Mouse (Mus musculus) brain, embryonic 18.5 days (tissue): ENCODE results near the gene Crispld2.
A peak's percentile ranks its signal among the peaks of the same experiment; 100 is the strongest.

ENCODE experiments used
- DNase-seq: peaks from one replicate; pipeline ENCODE4 v3.0.0-alpha.2; 2012; ENCODE audit warnings: low read depth, low spot score

Gene Crispld2

GRCm38 (mm10) chr8:120036111-120036510, 43.9 kb downstream of the Crispld2 start:
- DNase-seq: no peak

- no peak for DNase-seq
Measured at GRCm38 (mm10) chr8:120036578-120036977, 44.3 kb downstream of the Crispld2 start.

GRCm38 (mm10) chr8:120037199-120037598, 45.0 kb downstream of the Crispld2 start:
- DNase-seq: no peak

GRCm38 (mm10) chr8:120037611-120038010, 45.4 kb downstream of the Crispld2 start:
- no peak for DNase-seq

GRCm38 (mm10) chr8:120038741-120039140, 46.5 kb downstream of the Crispld2 start:
- DNase-seq: no peak

- no peak for DNase-seq
Measured at GRCm38 (mm10) chr8:120039313-120039919, 47.2 kb downstream of the Crispld2 start.

- DNase-seq: no peak
Measured at GRCm38 (mm10) chr8:120040861-120041260, 48.6 kb downstream of the Crispld2 start.

- no peak for DNase-seq
Measured at GRCm38 (mm10) chr8:120042542-120043312, 50.5 kb downstream of the Crispld2 start.

- no peak for DNase-seq
Measured at GRCm38 (mm10) chr8:120044907-120045306, 52.7 kb downstream of the Crispld2 start.

- DNase-seq: no peak
Measured at GRCm38 (mm10) chr8:120045471-120045870, 53.2 kb downstream of the Crispld2 start.

- peak; percentile 42 for DNase-seq
Measured at GRCm38 (mm10) chr8:120046258-120047020, 54.2 kb downstream of the Crispld2 start.

- DNase-seq: no peak
Measured at GRCm38 (mm10) chr8:120049949-120050348, 57.7 kb downstream of the Crispld2 start.

GRCm38 (mm10) chr8:120050376-120050775, 58.1 kb downstream of the Crispld2 start:
- no peak for DNase-seq

- DNase-seq: no peak
Measured at GRCm38 (mm10) chr8:120051006-120051405, 58.8 kb downstream of the Crispld2 start.

- no peak for DNase-seq
Measured at GRCm38 (mm10) chr8:120051908-120052307, 59.7 kb downstream of the Crispld2 start.

GRCm38 (mm10) chr8:120052318-120052717, 60.1 kb downstream of the Crispld2 start:
- DNase-seq: no peak

- DNase-seq: no peak
Measured at GRCm38 (mm10) chr8:120054833-120055232, 62.6 kb downstream of the Crispld2 start.

- DNase-seq: no peak
Measured at GRCm38 (mm10) chr8:120057078-120057477, 64.8 kb downstream of the Crispld2 start.

GRCm38 (mm10) chr8:120062742-120063141, 70.5 kb downstream of the Crispld2 start:
- no peak for DNase-seq

GRCm38 (mm10) chr8:120063326-120063725, 71.1 kb downstream of the Crispld2 start:
- no peak for DNase-seq

GRCm38 (mm10) chr8:120065611-120066010, 73.4 kb downstream of the Crispld2 start:
- no peak for DNase-seq

GRCm38 (mm10) chr8:120066226-120066625, 74.0 kb downstream of the Crispld2 start:
- no peak for DNase-seq
